Mouse (Mus musculus): Measurements from ENCODE around the gene Olfr573-ps1. TPM values are rescaled to one million over a fixed set of nuclear protein-coding genes. Genes with fewer than 3 reads are reported as not detected.

The Olfr573-ps1 gene
- not detected in 2 replicates for polyA plus RNA-seq (2014; fragmentation: Nextera tagmentation; extraction: Ambion mirVana)

DNA sequence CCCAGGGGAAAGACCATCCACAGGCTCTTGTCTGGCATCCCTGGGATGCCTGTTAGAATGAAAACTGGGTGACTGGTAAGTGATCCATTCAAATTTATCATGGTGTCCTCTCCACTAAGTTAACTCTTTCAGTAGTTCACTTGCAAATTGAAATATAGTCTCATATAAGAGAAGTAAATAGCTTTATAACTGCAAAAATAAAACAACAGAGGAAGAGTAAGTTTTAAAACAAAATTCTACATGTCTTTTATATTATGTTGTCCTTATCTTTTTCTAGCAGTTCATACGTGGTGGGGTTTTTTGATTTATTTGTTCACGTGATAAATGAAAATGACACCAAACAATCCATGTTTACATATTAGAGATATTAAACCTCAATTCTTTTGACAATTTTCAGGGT, at the start of gene Olfr573-ps1:
Olfr573-ps1 (minus strand) TSS at position 101 of the 400 bp plus-strand sequence.
- 87% methylated on average over 2 of the region's 2 CpGs for WGBS
- no peak within 1 kb of the TSS for H3K9ac ChIP-seq (ENCODE audit: low read depth, low read length)
- H3K27me3 ChIP-seq (replicated peaks; ENCODE audit: control insufficient read depth, insufficient read depth, low read length), result no peaks in the 10 kb centered on the region
- no peaks in the 10 kb centered on the region for H3K36me3 ChIP-seq (ENCODE audit: control insufficient read depth, insufficient read depth, low read length)
- no peak within 1 kb of the TSS for H3K27ac ChIP-seq (ENCODE audit: low read depth, low read length)
- no peaks in the 10 kb centered on the region for H3K4me1 ChIP-seq (replicated peaks; ENCODE audit: control insufficient read depth, insufficient read depth, low read length)
- ATAC-seq (replicated peaks; ENCODE audit: low FRiP score), result no peak
- H3K9me3 ChIP-seq (ENCODE audit: control insufficient read depth, low read length), result no peaks in the 10 kb centered on the region
- no peak within 1 kb of the TSS for H3K4me2 ChIP-seq
- no peak for DNase-seq (ENCODE audit: low spot score)
- no peak within 1 kb of the TSS for H3K4me3 ChIP-seq (ENCODE audit: low read depth, low read length)

DNA sequence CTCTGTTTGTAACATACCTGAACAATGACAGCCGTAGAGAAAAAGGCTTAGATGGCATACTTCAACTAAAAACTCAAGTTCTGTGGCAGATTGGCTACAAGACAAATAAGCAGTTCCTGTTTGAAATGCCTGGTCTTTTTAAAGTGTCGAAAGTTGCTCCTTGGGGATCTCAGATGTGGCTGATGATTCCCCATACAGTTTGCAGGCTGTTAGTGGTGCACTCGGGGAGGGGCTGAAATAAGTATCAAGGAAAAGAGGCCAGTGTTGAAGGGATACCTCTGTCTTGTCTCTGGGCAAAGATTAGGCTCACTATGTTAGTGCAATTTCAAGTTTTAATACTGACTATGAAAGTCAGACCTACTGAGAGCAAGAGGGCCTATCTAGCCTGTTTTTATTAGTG, 46.8 kb upstream of the Olfr573-ps1 start, which contains the start of gene Olfr578:
Olfr578 (minus strand) TSS at position 101 of the 400 bp plus-strand sequence.
- Histone ChIP-seq H3K27ac (ENCODE audit: low read depth, low read length) (no peak within 1 kb of the TSS), H3K36me3 (ENCODE audit: control insufficient read depth, insufficient read depth, low read length) (no peaks in the 10 kb centered on the region), H3K27me3 (replicated peaks; ENCODE audit: control insufficient read depth, insufficient read depth, low read length) (no peaks in the 10 kb centered on the region), H3K4me3 (ENCODE audit: low read depth, low read length) (no peak within 1 kb of the TSS), H3K9me3 (ENCODE audit: control insufficient read depth, low read length) (no peaks in the 10 kb centered on the region), H3K4me1 (replicated peaks; ENCODE audit: control insufficient read depth, insufficient read depth, low read length) (no peaks in the 10 kb centered on the region), H3K4me2 (no peak within 1 kb of the TSS), H3K9ac (ENCODE audit: low read depth, low read length) (no peak within 1 kb of the TSS)
- WGBS, result 63% methylated on average over 3 of the region's 3 CpGs
- ATAC-seq (replicated peaks; ENCODE audit: low FRiP score) (no peak), DNase-seq (ENCODE audit: low spot score) (no peak)

DNA sequence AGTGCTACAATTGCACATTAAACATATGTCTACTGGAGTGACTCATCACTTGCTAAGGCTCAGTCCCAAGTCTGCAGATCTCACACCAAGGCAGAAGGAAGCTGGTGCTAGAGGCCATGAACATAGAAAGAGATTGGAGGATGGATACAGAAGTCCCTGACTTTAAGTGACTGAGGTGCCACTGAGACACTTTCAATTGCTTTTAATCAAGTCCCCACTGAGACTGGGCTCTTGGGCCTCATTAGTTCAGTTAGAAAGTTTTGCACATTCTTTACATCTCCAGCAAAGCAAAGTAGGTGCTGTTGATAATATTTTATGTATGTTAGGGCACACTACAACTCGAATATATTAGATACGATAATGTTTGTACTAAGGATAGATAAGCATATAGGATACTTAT, 33.5 kb upstream of the Olfr573-ps1 start, which contains the start of gene Olfr577:
Olfr577 (minus strand) TSS at position 101 of the 400 bp plus-strand sequence.
- Histone ChIP-seq H3K27me3 (replicated peaks; ENCODE audit: control insufficient read depth, insufficient read depth, low read length) (no peaks in the 10 kb centered on the region), H3K4me1 (replicated peaks; ENCODE audit: control insufficient read depth, insufficient read depth, low read length) (no peaks in the 10 kb centered on the region), H3K36me3 (ENCODE audit: control insufficient read depth, insufficient read depth, low read length) (no peaks in the 10 kb centered on the region), H3K4me3 (ENCODE audit: low read depth, low read length) (no peak within 1 kb of the TSS), H3K9me3 (ENCODE audit: control insufficient read depth, low read length) (no peaks in the 10 kb centered on the region), H3K4me2 (no peak within 1 kb of the TSS), H3K9ac (ENCODE audit: low read depth, low read length) (no peak within 1 kb of the TSS), H3K27ac (ENCODE audit: low read depth, low read length) (no peak within 1 kb of the TSS)
- ATAC-seq (replicated peaks; ENCODE audit: low FRiP score) (no peak), DNase-seq (ENCODE audit: low spot score) (no peak)
- WGBS, result 67% methylated on average over 2 of the region's 2 CpGs

DNA sequence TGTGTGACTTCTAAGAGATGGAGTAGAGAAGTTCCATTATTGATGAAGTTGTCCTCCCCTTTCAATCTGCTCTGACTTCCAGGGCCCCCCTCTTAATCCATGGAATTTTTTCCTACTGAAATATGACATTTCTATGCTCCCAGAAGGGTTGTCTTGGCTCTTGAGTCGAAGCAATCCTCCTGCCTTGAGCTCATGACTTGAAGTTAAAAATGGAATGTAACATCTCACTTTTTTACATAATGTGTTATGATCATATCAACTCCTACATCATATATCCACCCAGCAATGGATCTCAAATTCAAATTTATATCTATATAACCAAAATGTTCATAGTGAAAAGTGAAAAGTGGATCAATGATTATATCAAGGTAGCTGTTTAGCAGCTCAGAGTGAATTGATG, 32.0 kb upstream of the Olfr573-ps1 start:
- Histone ChIP-seq H3K36me3 (ENCODE audit: control insufficient read depth, insufficient read depth, low read length) (no peaks in the 10 kb centered on the region), H3K4me1 (replicated peaks; ENCODE audit: control insufficient read depth, insufficient read depth, low read length) (no peaks in the 10 kb centered on the region), H3K27me3 (replicated peaks; ENCODE audit: control insufficient read depth, insufficient read depth, low read length) (no peaks in the 10 kb centered on the region), H3K27ac (ENCODE audit: low read depth, low read length) (no peak overlapping the region), H3K4me2 (no peak overlapping the region), H3K4me3 (ENCODE audit: low read depth, low read length) (no peak overlapping the region), H3K9ac (ENCODE audit: low read depth, low read length) (no peak overlapping the region), H3K9me3 (ENCODE audit: control insufficient read depth, low read length) (no peaks in the 10 kb centered on the region)
- WGBS, result 46% methylated on average over 1 of the region's 1 CpGs
- no peak for DNase-seq (ENCODE audit: low spot score)
- ATAC-seq (replicated peaks; ENCODE audit: low FRiP score), result no peak

DNA sequence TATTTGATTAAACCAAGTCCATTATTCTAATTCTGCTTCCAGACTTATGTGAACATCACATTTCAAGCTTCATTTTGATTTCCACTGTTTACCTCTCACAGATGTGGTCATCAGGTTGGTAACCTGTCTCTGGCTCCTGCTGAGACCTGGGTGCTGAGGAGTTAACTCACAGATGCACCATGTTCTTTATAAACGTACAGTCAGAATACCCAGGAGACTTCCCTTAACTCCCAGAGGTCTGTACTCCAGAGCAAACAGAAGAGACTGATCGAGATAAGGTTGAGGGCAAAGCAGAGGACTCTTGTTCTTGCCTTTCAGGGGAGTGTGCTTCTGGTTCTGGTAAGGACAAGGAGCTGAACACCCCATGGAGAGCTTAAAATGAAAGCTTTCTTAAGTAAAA, 20.0 kb upstream of the Olfr573-ps1 start, which contains the start of gene Olfr576:
Olfr576 (plus strand) TSS at position 301 of the 400 bp plus-strand sequence.
- DNase-seq (ENCODE audit: low spot score), result no peak
- no peaks in the 10 kb centered on the region for H3K27me3 ChIP-seq (replicated peaks; ENCODE audit: control insufficient read depth, insufficient read depth, low read length)
- no peak within 1 kb of the TSS for H3K4me3 ChIP-seq (ENCODE audit: low read depth, low read length)
- H3K4me1 ChIP-seq (replicated peaks; ENCODE audit: control insufficient read depth, insufficient read depth, low read length), result no peaks in the 10 kb centered on the region
- H3K36me3 ChIP-seq (ENCODE audit: control insufficient read depth, insufficient read depth, low read length), result no peaks in the 10 kb centered on the region
- H3K9ac ChIP-seq (ENCODE audit: low read depth, low read length), result no peak within 1 kb of the TSS
- H3K27ac ChIP-seq (ENCODE audit: low read depth, low read length), result no peak within 1 kb of the TSS
- no peak for ATAC-seq (replicated peaks; ENCODE audit: low FRiP score)
- H3K9me3 ChIP-seq (ENCODE audit: control insufficient read depth, low read length), result no peaks in the 10 kb centered on the region
- no peak within 1 kb of the TSS for H3K4me2 ChIP-seq
- 22% methylated on average over 2 of the region's 2 CpGs for WGBS

DNA sequence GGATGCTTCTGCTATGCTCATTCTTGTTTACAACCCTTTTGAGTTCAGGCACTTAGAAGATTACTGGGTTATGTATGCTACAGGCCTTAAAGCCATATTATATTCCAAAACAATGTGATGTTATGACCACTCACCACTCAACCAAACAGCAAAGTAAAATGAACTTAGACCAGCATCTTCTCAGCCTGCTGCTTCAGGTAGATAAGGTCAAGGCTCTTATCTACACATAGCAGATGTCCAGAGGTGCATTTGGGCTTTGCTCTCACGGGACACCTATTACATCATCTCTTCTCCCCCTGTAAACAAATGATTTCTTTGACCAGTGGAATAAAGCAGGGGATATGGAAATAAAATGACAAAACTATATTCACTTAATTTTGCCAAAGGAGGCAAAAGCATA, 16.2 kb upstream of the Olfr573-ps1 start, which contains the start of gene Olfr575:
Olfr575 (minus strand) TSS at position 183 of the 400 bp plus-strand sequence.
- no peaks in the 10 kb centered on the region for H3K4me1 ChIP-seq (replicated peaks; ENCODE audit: control insufficient read depth, insufficient read depth, low read length)
- H3K4me2 ChIP-seq, result no peak within 1 kb of the TSS
- peak; percentile 92 for ATAC-seq (replicated peaks; ENCODE audit: low FRiP score)
- no peak within 1 kb of the TSS for H3K9ac ChIP-seq (ENCODE audit: low read depth, low read length)
- no peaks in the 10 kb centered on the region for H3K27me3 ChIP-seq (replicated peaks; ENCODE audit: control insufficient read depth, insufficient read depth, low read length)
- H3K27ac ChIP-seq (ENCODE audit: low read depth, low read length), result peak within 1 kb of the TSS; percentile 43; the same call in 1 of the 2 replicates
- no peak within 1 kb of the TSS for H3K4me3 ChIP-seq (ENCODE audit: low read depth, low read length)
- no peaks in the 10 kb centered on the region for H3K36me3 ChIP-seq (ENCODE audit: control insufficient read depth, insufficient read depth, low read length)
- H3K9me3 ChIP-seq (ENCODE audit: control insufficient read depth, low read length), result no peaks in the 10 kb centered on the region
- no peak for DNase-seq (ENCODE audit: low spot score)
- 21% methylated on average over 1 of the region's 1 CpGs for WGBS

DNA sequence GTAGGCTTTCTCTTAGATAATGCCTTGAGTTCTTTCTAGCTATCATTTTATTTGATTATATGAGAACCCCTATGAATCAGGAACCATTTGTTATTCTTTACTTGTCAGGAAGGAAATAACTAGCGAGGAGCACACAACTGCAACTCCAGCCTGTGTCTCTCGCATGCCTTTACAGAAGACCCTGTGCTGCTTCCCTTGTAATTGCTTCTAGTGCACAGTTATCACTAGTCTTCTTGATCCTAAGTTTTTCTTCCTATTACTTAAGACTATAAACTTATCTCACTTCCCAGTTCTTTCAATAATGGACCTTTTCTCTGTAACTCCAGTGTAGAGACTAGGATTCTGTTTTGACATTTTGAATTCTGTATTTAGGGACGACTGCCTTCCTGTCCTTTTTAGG, 15.8 kb upstream of the Olfr573-ps1 start:
- 56% methylated on average over 3 of the region's 3 CpGs for WGBS
- Histone ChIP-seq H3K9ac (ENCODE audit: low read depth, low read length) (no peak overlapping the region), H3K27me3 (replicated peaks; ENCODE audit: control insufficient read depth, insufficient read depth, low read length) (no peaks in the 10 kb centered on the region), H3K36me3 (ENCODE audit: control insufficient read depth, insufficient read depth, low read length) (no peaks in the 10 kb centered on the region), H3K4me2 (no peak overlapping the region), H3K9me3 (ENCODE audit: control insufficient read depth, low read length) (no peaks in the 10 kb centered on the region), H3K4me1 (replicated peaks; ENCODE audit: control insufficient read depth, insufficient read depth, low read length) (no peaks in the 10 kb centered on the region), H3K27ac (ENCODE audit: low read depth, low read length) (peak overlapping the region; percentile 43; the same call in 1 of the 2 replicates), H3K4me3 (ENCODE audit: low read depth, low read length) (no peak overlapping the region)
- ATAC-seq (replicated peaks; ENCODE audit: low FRiP score) (no peak), DNase-seq (ENCODE audit: low spot score) (no peak)

DNA sequence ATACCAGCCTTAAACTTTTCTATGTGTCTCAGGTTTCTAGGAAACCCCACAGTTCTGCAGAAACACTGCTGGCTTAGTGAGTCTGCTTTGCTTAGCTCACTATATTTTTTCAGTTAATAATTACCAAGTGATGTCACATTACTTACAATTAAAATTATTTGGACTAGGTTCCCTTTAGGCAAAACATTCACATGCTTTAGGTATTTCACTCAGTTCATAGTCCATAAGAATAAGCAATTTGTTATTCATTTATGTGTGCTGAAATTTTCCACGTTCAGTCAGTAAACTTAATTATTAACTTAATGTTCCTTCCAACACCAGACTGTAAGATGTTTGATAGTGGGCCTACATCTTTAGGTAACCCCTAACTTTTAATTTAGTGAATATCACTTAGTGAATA, 8.4 kb upstream of the Olfr573-ps1 start:
- 57% methylated on average over 1 of the region's 1 CpGs for WGBS
- Histone ChIP-seq H3K4me1 (replicated peaks; ENCODE audit: control insufficient read depth, insufficient read depth, low read length) (no peaks in the 10 kb centered on the region), H3K4me2 (no peak overlapping the region), H3K9me3 (ENCODE audit: control insufficient read depth, low read length) (no peaks in the 10 kb centered on the region), H3K4me3 (ENCODE audit: low read depth, low read length) (no peak overlapping the region), H3K9ac (ENCODE audit: low read depth, low read length) (no peak overlapping the region), H3K27ac (ENCODE audit: low read depth, low read length) (no peak overlapping the region), H3K36me3 (ENCODE audit: control insufficient read depth, insufficient read depth, low read length) (no peaks in the 10 kb centered on the region), H3K27me3 (replicated peaks; ENCODE audit: control insufficient read depth, insufficient read depth, low read length) (no peaks in the 10 kb centered on the region)
- DNase-seq (ENCODE audit: low spot score), result no peak
- no peak for ATAC-seq (replicated peaks; ENCODE audit: low FRiP score)

DNA sequence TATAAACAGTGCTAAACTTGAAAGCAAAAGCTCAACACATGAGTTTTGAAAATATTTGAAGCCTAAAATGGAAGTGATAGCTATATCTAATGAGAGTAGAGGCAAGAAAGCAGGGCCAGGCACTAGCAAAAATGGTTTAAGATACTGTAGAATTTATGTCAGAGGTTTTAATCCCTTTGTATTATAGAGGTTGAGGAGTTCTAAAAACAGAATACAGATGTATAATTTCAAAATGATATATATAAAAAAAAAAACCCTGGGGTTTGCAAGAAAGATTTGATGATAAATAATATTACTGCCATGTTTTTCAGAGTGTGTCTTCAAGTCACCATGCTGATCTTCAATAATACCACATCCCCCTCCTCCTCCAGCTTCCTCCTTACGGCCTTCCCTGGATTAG, 5.8 kb upstream of the Olfr573-ps1 start, which contains the start of gene Olfr574:
Olfr574 (plus strand) TSS at position 301 of the 400 bp plus-strand sequence.
- Histone ChIP-seq H3K4me2 (no peak within 1 kb of the TSS), H3K27ac (ENCODE audit: low read depth, low read length) (no peak within 1 kb of the TSS), H3K9ac (ENCODE audit: low read depth, low read length) (no peak within 1 kb of the TSS), H3K4me1 (replicated peaks; ENCODE audit: control insufficient read depth, insufficient read depth, low read length) (no peaks in the 10 kb centered on the region), H3K4me3 (ENCODE audit: low read depth, low read length) (no peak within 1 kb of the TSS), H3K9me3 (ENCODE audit: control insufficient read depth, low read length) (no peaks in the 10 kb centered on the region), H3K27me3 (replicated peaks; ENCODE audit: control insufficient read depth, insufficient read depth, low read length) (no peaks in the 10 kb centered on the region), H3K36me3 (ENCODE audit: control insufficient read depth, insufficient read depth, low read length) (no peaks in the 10 kb centered on the region)
- ATAC-seq (replicated peaks; ENCODE audit: low FRiP score) (no peak), DNase-seq (ENCODE audit: low spot score) (no peak)
- 88% methylated on average over 1 of the region's 1 CpGs for WGBS
